Comparison of ENCODE assay signal across 9 mouse cellular contexts in genomic region chr2:135914343-135915261, GRCm38 (mm10).
DNase-seq lines count a peak whose midpoint lies in the region; ATAC-seq and TF ChIP-seq lines count a peak whose summit lies in the region.
"Had no signal": no experiment of that assay in that cellular context is flagged by ENCODE, and none has a peak within 500 bp of the region (broad histone marks: within the 10 kb centered on the region; RNA-seq: fewer than 3 reads in every experiment).

No protein-coding gene starts in this region.

- peak; percentile 79 for ATAC-seq in lung, embryonic 14.5 days (ENCODE audit: insufficient read depth)
- ATAC-seq: forebrain, postnatal 0 days had no signal

- no peaks in the 10 kb centered on the region for H3K27me3 ChIP-seq in lung, embryonic 14.5 days (ENCODE audit: insufficient read depth, low read length)

- H3K36me3 ChIP-seq in lung, embryonic 14.5 days (ENCODE audit: insufficient read depth) = no peaks in the 10 kb centered on the region

- no peak overlapping the region for H3K4me3 ChIP-seq in gastrocnemius, adult 2 months
- no peak overlapping the region for H3K4me3 ChIP-seq in lung, embryonic 14.5 days (ENCODE audit: low read depth, low read length)
- no peak overlapping the region for H3K4me3 ChIP-seq in lung, adult 2 months (replicated peaks; ENCODE audit: extremely low read depth, low read depth, low read length)

- H3K9ac ChIP-seq in lung, embryonic 14.5 days = no peak overlapping the region
- H3K9ac ChIP-seq: forebrain, postnatal 0 days had no signal

- peaks cover 4% of the 10 kb centered on the region; the same call in 1 of the 2 replicates for H3K4me1 ChIP-seq in lung, embryonic 14.5 days (ENCODE audit: insufficient read depth)
- peaks cover 5% of the 10 kb centered on the region for H3K4me1 ChIP-seq in lung, adult 2 months (ENCODE audit: control insufficient read depth, insufficient read depth, low read length)

- no peak for TF ChIP-seq POLR2A in lung, adult 2 months (IDR thresholded peaks at IDR 0.05; ENCODE audit: borderline replicate concordance, extremely low read depth, low read depth, low read length)

- H3K4me2 ChIP-seq in lung, embryonic 14.5 days = no peak overlapping the region

- peak overlapping the region; percentile 58; the same call in 1 of the 2 replicates for H3K27ac ChIP-seq in gastrocnemius, adult 2 months
- peak overlapping the region; percentile 61 for H3K27ac ChIP-seq in lung, embryonic 14.5 days (ENCODE audit: low read depth)

- intact Hi-C loops in gastrocnemius, adult 2 months (cut with DNase I) = loop anchor here (5.0 kb wide), 1 partner anchor 77 kb away; no protein-coding TSS in a partner anchor
- intact Hi-C loops in left cerebral cortex, postnatal 14 days (cut with DNase I) = no loop called here

- H3K9me3 ChIP-seq in lung, embryonic 14.5 days (ENCODE audit: low read depth, low read length) = no peaks in the 10 kb centered on the region

- DNase-seq in gastrocnemius, adult 2 months = no peak
- no peak for DNase-seq in gastrocnemius, postnatal 10 days
- peak; percentile 30 for DNase-seq in lung, embryonic 14.5 days
- no peak for DNase-seq in lung, adult 2 months
- peak; percentile 78 for DNase-seq in brain, adult 2 months (ENCODE audit: low read depth, low spot score)
- DNase-seq in left cerebral cortex, postnatal 14 days (ENCODE audit: low spot score in 2 of 2) = peak; percentile 9 to 39
- DNase-seq in thymus, postnatal 4 days = no peak
- no peak for DNase-seq in kidney, adult 8-10 months
- DNase-seq: forebrain, postnatal 0 days had no signal

- 36% methylated on average over 8 of the region's 8 CpGs for WGBS in lung, embryonic 14.5 days
- 76% methylated on average over 8 of the region's 8 CpGs for WGBS in lung, adult 2 months

- TF ChIP-seq CTCF in gastrocnemius, adult 2 months (IDR thresholded peaks at IDR 0.05) = no peak
- TF ChIP-seq CTCF in lung, embryonic 14.5 days (IDR thresholded peaks at IDR 0.05; ENCODE audit: low read depth) = no peak
- no peak for TF ChIP-seq CTCF in lung, adult 2 months (IDR thresholded peaks at IDR 0.05; ENCODE audit: insufficient read depth, low read length)

Comparison
In these comparisons a context has a peak if more than half of its experiments do, and no peak if none do; other contexts are left out.
1. DNase-seq: peak in lung, embryonic 14.5 days (single experiment), brain, adult 2 months (single experiment) and left cerebral cortex, postnatal 14 days (2 of 2); none in gastrocnemius, adult 2 months (single experiment), gastrocnemius, postnatal 10 days (single experiment), lung, adult 2 months (single experiment), thymus, postnatal 4 days (single experiment) and kidney, adult 8-10 months (0 of 2).